Mouse (Mus musculus) olfactory bulb, adult 2 months (tissue): ENCODE results near the gene Frmpd4.

Experiments used
- CTCF ChIP-seq: fragments of 200-500 bp; IDR thresholded peaks from 2 replicates; pipeline ENCODE4 v1.5.1; 2012; ENCODE audit warnings: low read depth, mild to moderate bottlenecking, low read length, moderate library complexity; ENCODE audit not compliant: insufficient read depth
- POLR2A ChIP-seq: fragments of 200-500 bp; IDR thresholded peaks from 2 replicates; pipeline ENCODE4 v1.6.1; 2012; ENCODE audit warnings: mild to moderate bottlenecking, low read depth, low read length, moderate library complexity; ENCODE audit not compliant: insufficient read depth

GRCm38 (mm10) chrX:168310143-168310542 lies 266.9 kb downstream of the Frmpd4 start:
- no peak for TF ChIP-seq CTCF
- no peak for TF ChIP-seq POLR2A
